Mouse (Mus musculus): ENCODE data around the gene Lrrtm3. TPM values are rescaled to one million over a fixed set of nuclear protein-coding genes. Genes with fewer than 3 reads are reported as not detected.

Gene Lrrtm3
- polyA plus RNA-seq, 1 experiment, result 4.3 TPM

- H3K27ac ChIP-seq (ENCODE audit: control insufficient read depth, insufficient read depth, low read depth, low read length), result no peak overlapping the region
- TF ChIP-seq CTCF (IDR thresholded peaks at IDR 0.05; ENCODE audit: control insufficient read depth, insufficient read depth, insufficient replicate concordance, low read depth, low read length) (no peak), POLR2A (IDR thresholded peaks at IDR 0.05; ENCODE audit: control insufficient read depth, low read depth, low read length) (no peak)
- H3K27me3 ChIP-seq (ENCODE audit: control insufficient read depth, insufficient read depth, low read length), result no peaks in the 10 kb centered on the region
- H3K4me1 ChIP-seq (ENCODE audit: control insufficient read depth, insufficient read depth, low read length), result no peaks in the 10 kb centered on the region
- no peaks in the 10 kb centered on the region for H3K36me3 ChIP-seq (ENCODE audit: control insufficient read depth, insufficient read depth, low read length)
- no peak overlapping the region for H3K4me3 ChIP-seq (ENCODE audit: control insufficient read depth, low read depth, low read length)
Measured at GRCm38 (mm10) chr10:63908878-63909277, 181.2 kb downstream of the Lrrtm3 start.

- TF ChIP-seq CTCF (IDR thresholded peaks at IDR 0.05; ENCODE audit: control insufficient read depth, insufficient read depth, insufficient replicate concordance, low read depth, low read length) (no peak), POLR2A (IDR thresholded peaks at IDR 0.05; ENCODE audit: control insufficient read depth, low read depth, low read length) (no peak)
- H3K27me3 ChIP-seq (ENCODE audit: control insufficient read depth, insufficient read depth, low read length), result no peaks in the 10 kb centered on the region
- H3K36me3 ChIP-seq (ENCODE audit: control insufficient read depth, insufficient read depth, low read length), result no peaks in the 10 kb centered on the region
- no peak overlapping the region for H3K27ac ChIP-seq (ENCODE audit: control insufficient read depth, insufficient read depth, low read depth, low read length)
- H3K4me3 ChIP-seq (ENCODE audit: control insufficient read depth, low read depth, low read length), result no peak overlapping the region
- H3K4me1 ChIP-seq (ENCODE audit: control insufficient read depth, insufficient read depth, low read length), result no peaks in the 10 kb centered on the region
Measured at GRCm38 (mm10) chr10:63899891-63900290, 190.2 kb downstream of the Lrrtm3 start.

GRCm38 (mm10) chr10:63894612-63895011, 195.5 kb downstream of the Lrrtm3 start:
- Histone ChIP-seq H3K27ac (ENCODE audit: control insufficient read depth, insufficient read depth, low read depth, low read length) (no peak overlapping the region), H3K4me1 (ENCODE audit: control insufficient read depth, insufficient read depth, low read length) (no peaks in the 10 kb centered on the region), H3K4me3 (ENCODE audit: control insufficient read depth, low read depth, low read length) (no peak overlapping the region), H3K27me3 (ENCODE audit: control insufficient read depth, insufficient read depth, low read length) (no peaks in the 10 kb centered on the region), H3K36me3 (ENCODE audit: control insufficient read depth, insufficient read depth, low read length) (no peaks in the 10 kb centered on the region)
- TF ChIP-seq CTCF (IDR thresholded peaks at IDR 0.05; ENCODE audit: control insufficient read depth, insufficient read depth, insufficient replicate concordance, low read depth, low read length) (no peak), POLR2A (IDR thresholded peaks at IDR 0.05; ENCODE audit: control insufficient read depth, low read depth, low read length) (no peak)

GRCm38 (mm10) chr10:63886449-63887088, 203.5 kb downstream of the Lrrtm3 start:
- H3K4me1 ChIP-seq (ENCODE audit: control insufficient read depth, insufficient read depth, low read length), result no peaks in the 10 kb centered on the region
- H3K4me3 ChIP-seq (ENCODE audit: control insufficient read depth, low read depth, low read length), result peak overlapping the region; percentile 45
- no peaks in the 10 kb centered on the region for H3K27me3 ChIP-seq (ENCODE audit: control insufficient read depth, insufficient read depth, low read length)
- H3K36me3 ChIP-seq (ENCODE audit: control insufficient read depth, insufficient read depth, low read length), result no peaks in the 10 kb centered on the region
- H3K27ac ChIP-seq (ENCODE audit: control insufficient read depth, insufficient read depth, low read depth, low read length), result no peak overlapping the region
- TF ChIP-seq POLR2A (IDR thresholded peaks at IDR 0.05; ENCODE audit: control insufficient read depth, low read depth, low read length), result no peak
- no peak for TF ChIP-seq CTCF (IDR thresholded peaks at IDR 0.05; ENCODE audit: control insufficient read depth, insufficient read depth, insufficient replicate concordance, low read depth, low read length)

- Histone ChIP-seq H3K36me3 (ENCODE audit: control insufficient read depth, insufficient read depth, low read length) (no peaks in the 10 kb centered on the region), H3K4me3 (ENCODE audit: control insufficient read depth, low read depth, low read length) (no peak overlapping the region), H3K4me1 (ENCODE audit: control insufficient read depth, insufficient read depth, low read length) (no peaks in the 10 kb centered on the region), H3K27ac (ENCODE audit: control insufficient read depth, insufficient read depth, low read depth, low read length) (no peak overlapping the region), H3K27me3 (ENCODE audit: control insufficient read depth, insufficient read depth, low read length) (no peaks in the 10 kb centered on the region)
- TF ChIP-seq POLR2A (IDR thresholded peaks at IDR 0.05; ENCODE audit: control insufficient read depth, low read depth, low read length) (no peak), CTCF (IDR thresholded peaks at IDR 0.05; ENCODE audit: control insufficient read depth, insufficient read depth, insufficient replicate concordance, low read depth, low read length) (no peak)
Measured at GRCm38 (mm10) chr10:63880462-63880903, 209.6 kb downstream of the Lrrtm3 start.

Other genes starting within 250 kb of the Lrrtm3 start
- gene Gm10118, start 162.8 kb downstream of the Lrrtm3 start, polyA plus RNA-seq (2012; rRNA removed), result not detected in 2 replicates